Mouse (Mus musculus): ENCODE measurements around the gene Adam19.

Adam19 gene

DNA sequence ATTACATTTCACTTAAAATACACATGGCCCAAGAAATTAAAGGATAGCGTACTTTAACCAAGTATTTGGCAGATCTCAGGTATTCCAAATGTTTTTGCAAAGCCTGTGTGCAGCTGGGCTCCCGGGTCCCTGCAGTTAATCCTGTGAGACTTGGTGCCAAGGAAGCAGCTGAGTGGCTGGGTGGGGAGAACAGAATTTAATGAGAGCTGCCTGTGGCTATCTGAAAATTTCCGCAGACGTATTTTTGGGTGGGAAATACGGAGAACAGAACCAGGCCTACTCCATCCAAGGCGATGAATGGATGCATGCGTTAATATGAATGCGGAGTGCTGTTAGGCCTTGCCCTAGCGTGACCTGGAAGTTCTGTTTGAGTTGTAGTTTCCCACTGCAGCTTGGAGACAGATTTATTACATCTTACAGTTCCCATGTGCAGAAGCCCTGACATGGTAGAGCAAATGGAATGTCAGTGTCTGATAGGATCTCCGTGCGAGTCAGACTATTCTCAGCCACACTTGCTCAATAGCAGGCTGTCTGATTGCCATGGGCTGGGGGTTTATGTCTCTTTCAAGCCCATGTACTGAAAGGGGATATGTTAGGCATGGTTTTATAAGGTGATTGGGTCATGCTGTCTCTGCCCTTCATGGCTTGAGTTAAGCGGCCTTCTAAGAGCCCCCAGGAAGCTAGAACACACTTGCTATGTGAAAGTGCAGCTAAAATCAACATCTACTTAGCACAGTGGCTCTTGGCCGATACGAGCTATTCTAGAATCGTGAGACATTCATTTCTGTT, 17.5 kb downstream of the Adam19 start:
- DNase-seq (ENCODE audit: low read depth) = peak; percentile 82

GRCm38 (mm10) chr11:46073850-46074688, 18.3 kb downstream of the Adam19 start:
- no peak for DNase-seq (ENCODE audit: low read depth)

DNA sequence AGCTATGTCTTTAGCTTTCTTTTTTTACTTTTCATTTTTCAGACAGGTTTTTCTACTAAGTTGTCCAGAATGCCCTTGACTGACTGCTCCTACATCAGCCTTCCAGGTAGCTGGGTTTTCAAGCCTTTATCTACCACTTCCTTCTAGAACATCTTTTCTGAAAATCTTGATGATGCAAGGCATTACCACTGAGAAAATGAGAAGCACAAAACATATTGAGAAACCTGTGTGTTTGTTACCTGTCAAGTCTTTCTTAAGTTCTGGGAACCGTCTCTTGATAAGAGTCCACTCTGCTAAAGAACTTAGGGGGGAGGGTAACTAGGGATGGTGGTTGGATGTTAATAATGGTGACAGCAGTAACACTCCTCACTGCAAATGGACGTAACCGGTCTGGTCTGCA, 19.7 kb downstream of the Adam19 start:
- DNase-seq (ENCODE audit: low read depth) = no peak

- no peak for DNase-seq (ENCODE audit: low read depth)
These were observed 20.8 kb downstream of the Adam19 start for GRCm38 (mm10) chr11:46076442-46077158.

- DNase-seq (ENCODE audit: low read depth) = no peak
These were observed 21.5 kb downstream of the Adam19 start for GRCm38 (mm10) chr11:46077304-46077703.

DNA sequence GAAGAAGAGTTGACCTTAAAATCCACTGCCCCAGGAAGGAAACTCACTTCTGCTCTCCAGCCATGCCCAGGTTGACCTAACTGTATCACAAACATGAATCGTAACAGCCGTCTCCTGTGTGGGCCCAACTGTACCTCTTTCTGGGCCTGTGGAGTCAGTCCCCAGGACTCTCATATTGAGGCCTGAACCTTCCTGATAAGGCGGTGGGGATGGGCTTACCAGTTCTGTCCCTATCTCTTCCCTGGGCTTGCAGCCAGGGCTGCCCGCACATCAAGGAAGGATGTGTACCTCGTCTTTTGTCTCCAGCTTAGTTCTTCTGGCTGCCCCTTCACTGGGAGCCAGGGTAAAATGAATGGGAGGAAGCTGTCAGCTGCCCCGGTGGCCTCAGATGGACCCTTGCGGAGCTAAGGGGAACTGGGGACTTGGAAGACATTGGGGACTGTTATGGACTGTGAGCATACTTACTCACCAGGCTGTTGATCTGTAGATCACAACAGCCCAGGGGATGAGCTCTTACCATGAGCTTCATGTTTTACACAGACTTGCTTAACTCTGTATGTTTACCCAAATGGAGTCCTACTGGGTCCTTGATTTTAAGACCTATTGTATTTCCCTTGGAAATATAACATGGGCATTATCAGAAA, 22.1 kb downstream of the Adam19 start:
- DNase-seq (ENCODE audit: low read depth) = no peak

DNA sequence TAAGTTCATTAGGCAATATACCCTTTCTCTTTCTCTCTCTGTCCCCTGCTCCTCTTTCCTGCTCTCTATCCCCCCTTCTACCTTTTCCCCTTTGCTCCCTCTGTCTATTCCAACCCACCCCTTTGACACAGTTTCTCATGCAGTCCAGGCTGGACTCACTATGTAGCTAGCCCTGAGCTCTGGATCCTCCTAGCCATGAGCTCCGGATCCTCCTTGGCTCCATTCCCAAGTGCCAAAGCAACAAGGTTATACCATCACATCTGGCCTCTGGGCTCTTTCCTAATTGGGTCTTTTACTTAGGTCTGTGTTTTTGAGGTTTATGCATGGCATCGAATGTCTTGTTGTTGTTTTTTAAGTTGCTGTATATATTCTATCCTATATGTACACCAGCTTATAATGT, 25.3 kb downstream of the Adam19 start:
- DNase-seq (ENCODE audit: low read depth) = no peak

DNA sequence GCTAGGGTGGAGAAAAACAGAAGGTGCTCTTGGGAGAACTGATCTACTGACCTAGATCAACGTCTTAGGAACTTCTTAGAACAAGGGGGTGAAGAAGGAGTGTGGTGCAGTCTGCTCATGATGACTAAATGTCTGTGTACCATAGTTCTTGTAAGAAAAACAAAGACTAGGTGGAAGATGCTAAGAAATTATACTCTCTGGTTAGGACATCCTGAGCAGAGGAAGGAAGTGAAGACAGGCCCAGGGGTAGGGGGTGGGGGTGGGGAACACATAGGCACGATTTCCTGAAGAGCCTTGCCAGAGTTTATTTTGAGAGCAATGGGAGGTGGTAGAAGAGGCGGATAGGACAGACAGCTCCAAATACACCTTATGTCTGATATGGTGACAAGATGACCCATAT, 27.6 kb downstream of the Adam19 start:
- DNase-seq (ENCODE audit: low read depth) = no peak

GRCm38 (mm10) chr11:46083835-46084444, 28.1 kb downstream of the Adam19 start:
- no peak for DNase-seq (ENCODE audit: low read depth)

- peak; percentile 83 for DNase-seq (ENCODE audit: low read depth)
These were observed 28.8 kb downstream of the Adam19 start for GRCm38 (mm10) chr11:46084568-46084967.

DNA sequence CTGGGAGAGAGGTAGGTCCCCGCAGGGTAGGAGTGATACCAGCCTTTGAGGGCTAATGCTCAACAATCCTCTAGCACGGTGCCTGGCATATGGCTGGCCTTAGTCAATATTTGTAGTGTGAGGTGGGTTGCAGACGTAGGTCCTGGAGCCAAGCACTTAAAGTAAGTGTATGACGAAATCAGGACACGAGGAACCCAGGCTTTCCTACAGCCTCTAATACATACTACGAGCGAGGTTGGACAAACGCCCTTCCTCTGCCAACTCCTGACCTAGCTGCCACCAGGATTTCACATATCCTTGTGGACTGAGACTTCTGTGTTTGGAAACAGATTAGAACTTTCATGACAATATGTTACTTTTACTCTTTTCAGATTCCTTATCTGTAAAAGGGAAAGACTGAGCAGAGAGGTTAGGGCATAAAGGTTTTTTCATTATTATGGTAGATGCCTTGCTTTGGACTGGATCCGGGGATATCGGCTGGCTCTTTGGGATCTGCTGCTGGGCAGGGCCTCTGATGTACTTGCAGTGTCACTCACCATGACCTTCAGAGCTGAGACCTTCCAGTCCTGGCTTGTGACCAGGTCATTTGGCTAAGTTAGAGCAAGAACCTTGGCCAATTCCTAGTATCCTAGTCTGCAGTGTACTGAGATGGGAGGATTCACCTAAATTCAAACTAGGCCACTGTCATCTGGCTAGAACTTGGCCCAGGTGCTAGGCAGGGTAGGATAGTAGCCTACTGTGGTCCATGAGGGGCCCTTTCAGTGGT, 29.8 kb downstream of the Adam19 start:
- no peak for DNase-seq (ENCODE audit: low read depth)

DNA sequence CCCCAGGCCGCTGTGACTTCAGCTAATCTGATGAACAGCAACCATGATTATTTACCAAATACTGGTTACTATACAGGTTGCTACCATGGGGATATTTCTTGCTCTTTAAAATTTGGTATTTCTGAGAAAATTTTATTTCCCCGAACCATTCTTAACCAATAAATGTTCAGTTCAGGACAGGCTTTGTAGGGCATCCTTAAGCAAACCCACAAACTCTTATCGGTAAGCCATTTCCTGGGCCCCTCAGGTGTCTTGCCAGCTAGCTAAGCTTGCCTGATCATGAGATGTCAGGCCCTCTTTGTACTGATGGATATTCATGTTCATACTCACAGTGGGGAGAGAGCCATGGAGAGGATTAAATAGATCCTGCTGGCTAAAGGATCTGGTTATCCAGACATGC, 30.7 kb downstream of the Adam19 start:
- DNase-seq (ENCODE audit: low read depth) = no peak

- DNase-seq (ENCODE audit: low read depth) = no peak
These were observed 33.4 kb downstream of the Adam19 start for GRCm38 (mm10) chr11:46089081-46089713.

DNA sequence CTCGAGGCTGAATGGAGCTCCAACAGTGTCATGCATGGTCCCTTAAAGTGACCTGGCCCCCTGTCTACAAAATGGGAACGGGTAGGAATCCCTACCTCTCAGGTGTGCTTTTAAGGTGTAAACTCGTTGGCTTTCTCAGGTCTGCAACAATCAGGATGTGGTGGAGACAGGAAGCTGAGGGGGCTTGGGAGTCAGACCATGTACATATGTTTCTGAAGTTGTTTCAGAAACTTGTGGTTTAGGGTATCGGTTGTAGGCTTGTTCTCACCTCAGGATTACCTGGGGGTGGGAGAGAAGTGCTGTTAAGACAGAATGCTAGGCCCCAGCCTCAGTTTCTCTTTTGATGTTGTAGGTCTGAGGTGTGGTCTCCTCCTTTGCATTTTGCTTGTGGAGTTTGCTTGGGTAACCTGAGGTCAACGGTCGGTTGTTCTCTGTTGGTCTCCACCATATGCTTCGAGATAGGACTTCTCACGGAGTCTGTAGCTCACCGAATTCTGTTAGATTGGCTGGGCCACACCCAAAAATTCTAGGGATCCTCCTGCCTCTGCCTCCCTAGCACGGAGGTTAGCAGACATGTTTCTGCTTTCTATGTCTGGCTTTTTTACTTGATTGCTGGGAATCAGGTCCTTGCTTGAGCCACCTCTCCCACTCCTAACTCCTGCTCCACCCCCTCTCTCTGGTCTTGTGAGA, 34.4 kb downstream of the Adam19 start:
- DNase-seq (ENCODE audit: low read depth) = no peak

GRCm38 (mm10) chr11:46090951-46091667, 35.3 kb downstream of the Adam19 start:
- no peak for DNase-seq (ENCODE audit: low read depth)

GRCm38 (mm10) chr11:46092121-46092520, 36.3 kb downstream of the Adam19 start:
- peak; percentile 75 for DNase-seq (ENCODE audit: low read depth)

GRCm38 (mm10) chr11:46095477-46096264, 39.9 kb downstream of the Adam19 start:
- no peak for DNase-seq (ENCODE audit: low read depth)

DNA sequence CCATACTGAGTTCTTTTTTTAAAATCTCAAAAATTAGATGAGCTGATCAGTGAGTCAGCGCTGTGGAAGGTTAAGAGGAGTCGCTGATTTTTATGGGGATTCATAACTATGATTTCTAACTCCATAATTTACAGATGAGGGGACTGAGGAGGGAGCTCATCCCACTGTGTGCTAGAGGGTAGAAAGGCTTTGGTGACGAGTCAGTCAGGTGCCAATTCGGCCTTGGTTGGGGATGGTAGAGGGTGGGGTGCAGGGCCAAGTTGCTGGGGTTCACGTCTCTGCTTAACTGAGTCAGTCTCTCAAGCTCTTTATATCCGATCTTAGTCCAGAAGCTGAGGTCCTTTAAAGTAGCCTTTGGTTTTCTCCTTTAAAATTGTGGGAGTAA, 40.5 kb downstream of the Adam19 start:
- DNase-seq (ENCODE audit: low read depth) = no peak
